Mouse (Mus musculus) hindbrain, embryonic 14.5 days (tissue): ENCODE measurements around the gene Bcr. TPM values are rescaled to one million over a fixed set of nuclear protein-coding genes. Genes with fewer than 3 reads are reported as not detected.

Experiments
- ATAC-seq: fragments of 200-750 bp; cut with Nextera tagmentation; 2 replicates; pipeline ENCODE4 v1.8.0; 2017; ENCODE audit warnings: moderate number of reproducible peaks, mild to moderate bottlenecking, moderate TSS enrichment, moderate library complexity; ENCODE audit not compliant: low FRiP score
- DNase-seq: peaks from one replicate; pipeline ENCODE4 v3.0.0-alpha.2; 2015; ENCODE audit warnings: low spot score
- H3K27ac ChIP-seq: fragments of 300-500 bp; sonication (generic); 2 replicates; pipeline ENCODE4 v1.5.1; 2014; ENCODE audit warnings: mild to moderate bottlenecking, moderate library complexity
- H3K27me3 ChIP-seq: fragments of 300-500 bp; sonication (generic); 2 replicates; pipeline ENCODE4 v1.6.1; 2014; ENCODE audit warnings: mild to moderate bottlenecking, low read length, mixed read lengths; ENCODE audit not compliant: control insufficient read depth, insufficient read depth
- H3K36me3 ChIP-seq: fragments of 300-500 bp; sonication (generic); replicated peaks from 2 replicates; pipeline ENCODE4 v1.6.1; 2014; ENCODE audit not compliant: control insufficient read depth, insufficient read depth
- H3K4me1 ChIP-seq: fragments of 300-500 bp; sonication (generic); replicated peaks from 2 replicates; pipeline ENCODE4 v1.6.1; 2014; ENCODE audit warnings: antibody characterized with exemption, low read length, mixed read lengths; ENCODE audit not compliant: control insufficient read depth, insufficient read depth
- H3K4me2 ChIP-seq: fragments of 300-500 bp; sonication (generic); replicated peaks from 2 replicates; pipeline ENCODE4 v1.6.1; 2014; ENCODE audit warnings: mild to moderate bottlenecking, moderate library complexity
- H3K4me3 ChIP-seq: fragments of 300-500 bp; sonication (generic); replicated peaks from 2 replicates; pipeline ENCODE4 v1.5.1; 2014; ENCODE audit warnings: mild to moderate bottlenecking, low read length
- H3K9ac ChIP-seq: fragments of 300-500 bp; sonication (generic); 2 replicates; pipeline ENCODE4 v1.6.1; 2014
- H3K9me3 ChIP-seq: fragments of 300-500 bp; sonication (generic); 2 replicates; pipeline ENCODE4 v1.6.1; 2016; ENCODE audit warnings: low read length; ENCODE audit not compliant: control insufficient read depth
- WGBS: fragments of 180-500 bp; shearing (Covaris S2); extraction: QIAGEN DNeasy Blood & Tissue Kit; methylation state at CpG from one replicate; pipeline ENCODE4 v1.1.7; 2014; 5-methylcytosine and 5-hydroxymethylcytosine counted together
- polyA plus RNA-seq: library from polyadenylated mRNA; unstranded; fragments of >200 nt; fragmentation: Nextera tagmentation; extraction: Ambion mirVana; gene quantifications from 2 replicates; pipeline ENCODE4 v1.2.1, GENCODE M21; 2014

The Bcr gene
- polyA plus RNA-seq, 1 experiment from 2014 or later: 24.0 TPM

DNA sequence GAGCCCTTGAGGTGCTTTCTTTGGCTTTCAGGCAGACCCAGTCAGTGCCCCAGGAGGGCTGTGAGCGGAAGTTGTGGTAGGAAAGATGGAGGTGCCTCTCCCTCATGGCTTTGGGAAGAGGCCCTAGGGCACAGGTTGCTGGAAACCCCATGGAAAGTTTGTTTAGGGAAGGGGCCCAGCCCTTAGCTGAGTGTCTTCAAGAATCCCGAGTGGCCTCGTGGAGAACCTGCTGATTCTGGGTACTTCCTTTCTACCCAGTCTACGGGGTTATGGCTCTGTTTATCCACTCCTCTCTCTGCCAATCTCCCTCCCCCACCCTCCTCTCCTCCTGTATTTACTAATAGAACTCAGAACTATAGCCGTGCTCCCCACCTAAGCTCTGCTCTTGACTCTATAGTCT is 15.3 kb downstream of the Bcr start:
- H3K36me3 ChIP-seq: no peaks in the 10 kb centered on the region
- H3K4me1 ChIP-seq: peaks cover 3% of the 10 kb centered on the region; the same call in 1 of the 2 replicates
- no peaks in the 10 kb centered on the region for H3K27me3 ChIP-seq
- H3K4me2 ChIP-seq: no peak overlapping the region
- DNase-seq: no peak
- no peak overlapping the region for H3K27ac ChIP-seq
- whole genome bisulfite sequencing: 80% methylated on average over 5 of the region's 5 CpGs
- ATAC-seq: no peak
- no peak overlapping the region for H3K9ac ChIP-seq
- H3K9me3 ChIP-seq: no peaks in the 10 kb centered on the region
- H3K4me3 ChIP-seq: no peak overlapping the region

DNA sequence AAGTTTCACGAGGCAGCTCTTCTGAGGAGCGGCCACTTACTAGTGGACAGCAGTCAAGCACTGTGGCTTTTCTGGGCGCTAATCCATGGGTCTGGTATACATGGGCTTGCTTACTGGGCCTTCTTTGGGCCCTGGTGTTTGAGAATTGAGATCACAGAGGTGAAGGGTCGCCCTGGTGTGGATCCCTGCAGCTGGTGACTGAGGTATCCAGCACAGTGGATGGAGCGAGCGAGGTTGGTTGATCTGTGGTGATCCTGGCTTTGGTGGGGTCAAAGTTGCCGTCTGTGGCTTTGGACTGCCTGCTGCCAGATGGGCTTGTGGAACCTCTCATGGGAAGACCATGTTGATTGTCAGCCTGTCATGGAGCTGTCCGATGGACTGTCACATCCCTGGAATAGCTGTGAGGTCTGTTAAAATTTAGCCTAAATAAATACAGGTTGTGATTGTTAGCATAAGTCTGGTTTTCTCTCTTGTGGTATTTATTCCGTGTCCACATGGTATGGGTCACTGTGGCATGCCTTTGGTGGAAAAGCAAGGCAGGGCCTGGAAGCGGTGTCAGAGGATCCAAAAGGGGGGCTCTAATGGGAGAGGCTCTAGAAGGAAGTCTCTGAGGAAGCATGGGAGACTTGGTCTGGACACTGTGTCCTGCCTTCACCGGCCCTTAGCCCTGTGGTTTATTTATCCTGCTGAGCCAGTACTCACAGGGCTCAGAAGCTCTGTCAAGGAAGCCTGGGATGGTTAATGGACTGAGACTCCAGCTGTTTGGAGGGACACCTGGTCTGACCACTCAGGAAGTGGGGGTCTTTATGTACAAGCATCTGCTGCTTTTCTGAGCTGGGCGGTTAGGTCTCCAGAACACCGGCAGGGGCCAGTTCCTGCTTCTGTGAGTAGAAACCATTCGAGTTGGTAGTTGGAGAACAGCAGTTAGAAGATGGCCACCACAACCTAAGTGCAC is 18.1 kb downstream of the Bcr start:
- ATAC-seq (no peak), DNase-seq (no peak)
- no peaks in the 10 kb centered on the region for H3K9me3 ChIP-seq
- 0 out of 2 replicates have a peak overlapping the region, but pooled peaks have one; percentile 16 for H3K27ac ChIP-seq
- H3K27me3 ChIP-seq: no peaks in the 10 kb centered on the region
- H3K4me2 ChIP-seq: no peak overlapping the region
- H3K36me3 ChIP-seq: 0 out of 2 replicates have a peak, but pooled peaks cover 4% of the 10 kb centered on the region
- no peak overlapping the region for H3K9ac ChIP-seq
- H3K4me1 ChIP-seq: no peaks in the 10 kb centered on the region
- H3K4me3 ChIP-seq: no peak overlapping the region
- WGBS: 87% methylated on average over 14 of the region's 14 CpGs

DNA sequence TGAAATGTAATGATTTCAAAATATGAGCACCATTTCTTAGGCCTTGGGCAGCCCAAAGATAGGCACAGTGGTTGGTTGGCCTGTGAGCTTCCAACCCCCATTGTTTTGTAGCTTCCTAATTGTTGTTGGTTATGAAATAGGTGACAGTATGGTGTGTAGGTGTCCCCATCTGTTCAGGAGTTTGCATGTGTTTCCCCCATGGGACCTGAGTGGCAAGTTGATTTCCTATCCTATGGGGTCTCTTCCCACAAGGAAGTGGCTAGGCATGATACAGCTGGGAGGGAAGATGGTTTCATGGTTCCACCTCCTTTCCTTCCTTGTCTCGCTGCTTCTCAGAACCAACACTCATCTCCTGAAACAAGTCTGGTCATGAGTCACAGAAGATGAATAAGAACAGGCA is 24.9 kb downstream of the Bcr start:
- ATAC-seq: no peak
- 95% methylated on average over 1 of the region's 1 CpGs for WGBS
- H3K9me3 ChIP-seq: no peaks in the 10 kb centered on the region

DNA sequence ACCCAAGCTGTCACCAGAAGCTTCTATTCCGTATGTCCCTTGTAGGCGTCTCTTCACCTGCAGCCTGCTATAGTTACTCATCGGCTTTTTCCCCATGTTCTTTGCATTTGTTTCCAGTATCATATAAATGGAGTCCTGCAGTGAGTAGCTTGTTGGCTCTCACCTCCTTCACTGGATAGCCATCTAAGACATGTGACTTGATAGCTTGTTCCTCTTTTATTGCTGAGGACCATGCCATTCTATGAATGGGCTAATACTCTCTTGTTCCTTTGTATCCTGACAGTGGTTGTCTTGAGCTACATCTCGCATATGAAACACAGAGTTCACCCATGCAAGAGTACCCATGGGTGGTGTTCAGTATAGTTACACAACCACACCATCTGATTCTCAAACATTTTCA is 28.1 kb downstream of the Bcr start:
- DNase-seq: no peak

More for the DNA sequence above, 24.9 kb downstream of the Bcr start:
- Histone ChIP-seq H3K4me3 (no peak overlapping the region), H3K36me3 (0 out of 2 replicates have a peak, but pooled peaks cover 4% of the 10 kb centered on the region), H3K27ac (no peak overlapping the region), H3K4me2 (no peak overlapping the region), H3K9ac (no peak overlapping the region), H3K4me1 (no peaks in the 10 kb centered on the region), H3K27me3 (no peaks in the 10 kb centered on the region)
- no peak for DNase-seq

DNA sequence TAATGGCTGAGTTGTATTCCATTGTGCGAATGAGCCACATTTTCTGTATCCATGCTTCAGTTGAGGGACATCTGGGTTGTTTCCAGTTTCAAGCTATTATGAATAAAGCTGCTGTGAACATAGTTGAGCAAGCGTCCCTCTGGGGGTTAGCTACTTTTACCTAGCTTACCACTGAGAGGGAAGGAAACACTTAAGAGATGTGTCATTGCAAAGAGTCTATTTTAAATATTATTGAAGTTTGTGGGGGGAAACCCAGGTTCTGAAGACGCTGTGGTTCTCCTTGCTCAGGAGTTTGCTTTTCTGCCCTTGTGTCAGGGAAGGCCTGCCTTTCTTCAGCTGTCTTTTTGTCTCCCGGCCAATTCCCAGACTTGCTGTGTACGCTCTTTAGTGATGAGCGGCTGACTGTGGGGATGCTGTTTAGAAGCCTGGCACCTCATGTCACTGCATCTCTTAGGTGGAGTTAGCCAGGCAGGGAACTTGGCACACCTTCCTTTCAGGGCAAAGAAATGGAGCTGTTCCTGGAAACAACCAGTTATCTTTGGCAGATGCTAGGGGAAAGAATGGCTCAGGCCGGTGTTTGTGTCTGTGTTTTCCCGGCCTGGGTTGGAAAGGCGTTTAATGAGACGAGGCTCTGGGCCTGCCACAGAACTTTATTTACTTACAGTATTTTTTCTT is 31.2 kb downstream of the Bcr start:
- 69% methylated on average over 10 of the region's 10 CpGs for WGBS
- H3K27ac ChIP-seq: no peak overlapping the region
- no peak for ATAC-seq

More for the DNA sequence above, 28.1 kb downstream of the Bcr start:
- Histone ChIP-seq H3K4me3 (no peak overlapping the region), H3K4me1 (peaks cover 6% of the 10 kb centered on the region), H3K27me3 (no peaks in the 10 kb centered on the region), H3K36me3 (no peaks in the 10 kb centered on the region), H3K9me3 (no peaks in the 10 kb centered on the region), H3K27ac (no peak overlapping the region), H3K9ac (no peak overlapping the region), H3K4me2 (no peak overlapping the region)
- no peak for ATAC-seq
- 88% methylated on average over 4 of the region's 4 CpGs for WGBS

DNA sequence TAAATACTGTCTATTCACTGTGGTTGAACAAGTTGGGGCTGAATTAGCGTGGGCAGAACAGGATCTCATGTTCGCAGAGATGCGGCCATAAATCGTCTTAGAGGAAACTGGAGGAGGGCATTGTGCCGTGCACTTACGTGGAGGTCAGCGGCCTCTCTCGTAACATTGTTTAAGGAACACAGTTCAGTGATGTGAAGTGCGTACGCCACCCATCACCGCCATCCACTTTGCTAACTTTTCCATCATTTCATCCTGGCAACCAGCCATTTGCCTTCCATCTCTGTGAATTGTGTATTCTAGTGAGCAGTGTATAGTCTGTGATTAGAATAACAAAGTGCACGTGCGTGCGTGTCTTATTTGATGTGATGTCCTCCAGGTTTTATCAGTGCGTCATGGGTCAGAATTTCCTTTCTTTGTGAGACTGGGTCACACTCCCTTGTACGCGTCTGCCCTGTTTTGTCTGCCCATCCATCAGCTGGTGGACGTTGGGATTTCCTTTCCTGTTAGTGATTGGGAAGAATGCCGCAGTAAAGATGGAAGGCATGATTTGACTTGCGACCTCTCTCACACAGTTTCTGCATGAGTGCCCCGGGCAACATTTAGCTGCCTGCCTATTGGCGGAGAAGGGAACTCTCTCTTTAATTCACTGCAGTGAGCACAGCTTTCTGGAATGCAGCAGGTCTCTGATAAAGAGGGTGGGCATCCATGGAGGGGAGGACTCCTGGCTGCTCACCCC is 33.0 kb downstream of the Bcr start:
- H3K9ac ChIP-seq: no peak overlapping the region
- H3K4me1 ChIP-seq: peaks cover 17% of the 10 kb centered on the region
- H3K4me3 ChIP-seq: no peak overlapping the region
- H3K27ac ChIP-seq: no peak overlapping the region
- no peaks in the 10 kb centered on the region for H3K9me3 ChIP-seq
- no peaks in the 10 kb centered on the region for H3K36me3 ChIP-seq
- DNase-seq (peak; percentile 36), ATAC-seq (peak; percentile 57; the same call in 1 of the 2 replicates)
- 21% methylated on average over 22 of the region's 22 CpGs for WGBS
- 0 out of 2 replicates have a peak overlapping the region, but pooled peaks have one; percentile 5 for H3K4me2 ChIP-seq
- H3K27me3 ChIP-seq: no peaks in the 10 kb centered on the region

More for the DNA sequence above, 31.2 kb downstream of the Bcr start:
- Histone ChIP-seq H3K36me3 (no peaks in the 10 kb centered on the region), H3K4me2 (no peak overlapping the region), H3K27me3 (no peaks in the 10 kb centered on the region), H3K9ac (no peak overlapping the region), H3K4me3 (no peak overlapping the region), H3K9me3 (no peaks in the 10 kb centered on the region), H3K4me1 (peaks cover 12% of the 10 kb centered on the region)
- peak; percentile 40 for DNase-seq

DNA sequence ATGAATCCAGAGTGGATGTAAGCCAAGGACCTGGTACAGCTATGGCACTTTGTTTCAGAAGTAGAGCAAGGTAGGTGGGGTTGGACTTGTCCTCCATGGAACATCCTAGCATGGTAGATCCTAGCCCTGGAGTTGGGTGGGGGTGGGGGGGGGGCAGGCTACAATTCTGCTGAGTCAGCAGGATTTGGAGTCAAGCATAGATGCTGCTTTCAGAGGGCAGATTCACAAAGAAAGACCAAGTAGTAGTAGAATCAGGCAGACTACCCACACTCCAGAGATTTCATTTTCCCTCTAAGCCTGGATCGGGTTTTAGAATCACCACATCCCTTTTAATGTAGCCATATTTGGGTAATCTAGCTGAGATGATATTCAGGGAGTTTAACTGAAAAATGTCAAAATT is 33.9 kb downstream of the Bcr start:
- no peak for ATAC-seq
- Histone ChIP-seq H3K9ac (no peak overlapping the region), H3K27me3 (no peaks in the 10 kb centered on the region), H3K4me3 (no peak overlapping the region), H3K9me3 (no peaks in the 10 kb centered on the region), H3K4me2 (no peak overlapping the region), H3K36me3 (no peaks in the 10 kb centered on the region), H3K27ac (no peak overlapping the region), H3K4me1 (peaks cover 21% of the 10 kb centered on the region)
- DNase-seq: no peak
- WGBS: 97% methylated on average over 1 of the region's 1 CpGs

DNA sequence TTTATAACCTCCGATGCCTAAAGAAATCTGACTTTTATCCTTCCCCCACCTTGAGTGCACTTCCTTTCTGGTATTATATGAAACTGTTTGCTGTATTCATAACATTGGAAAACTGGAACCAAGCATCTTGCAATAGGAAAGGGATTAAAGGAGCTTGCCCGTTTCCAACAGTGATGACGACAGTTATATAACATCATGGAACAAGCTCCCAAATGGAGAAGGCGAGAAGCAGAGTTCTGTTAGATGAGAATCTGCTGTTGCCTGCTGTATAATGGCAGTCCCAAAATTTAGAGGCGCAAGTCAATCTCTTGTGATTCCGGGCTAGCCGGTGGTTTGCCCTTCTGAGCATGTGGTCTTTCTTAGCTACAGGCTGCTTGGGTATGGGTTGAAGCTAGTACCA is 34.8 kb downstream of the Bcr start:
- DNase-seq: no peak
- Histone ChIP-seq H3K9ac (no peak overlapping the region), H3K4me2 (no peak overlapping the region), H3K9me3 (no peaks in the 10 kb centered on the region), H3K4me1 (peaks cover 24% of the 10 kb centered on the region), H3K4me3 (no peak overlapping the region), H3K27me3 (no peaks in the 10 kb centered on the region), H3K36me3 (no peaks in the 10 kb centered on the region), H3K27ac (no peak overlapping the region)
- no peak for ATAC-seq
- 95% methylated on average over 7 of the region's 7 CpGs for WGBS
